In the genomic region with DNA sequence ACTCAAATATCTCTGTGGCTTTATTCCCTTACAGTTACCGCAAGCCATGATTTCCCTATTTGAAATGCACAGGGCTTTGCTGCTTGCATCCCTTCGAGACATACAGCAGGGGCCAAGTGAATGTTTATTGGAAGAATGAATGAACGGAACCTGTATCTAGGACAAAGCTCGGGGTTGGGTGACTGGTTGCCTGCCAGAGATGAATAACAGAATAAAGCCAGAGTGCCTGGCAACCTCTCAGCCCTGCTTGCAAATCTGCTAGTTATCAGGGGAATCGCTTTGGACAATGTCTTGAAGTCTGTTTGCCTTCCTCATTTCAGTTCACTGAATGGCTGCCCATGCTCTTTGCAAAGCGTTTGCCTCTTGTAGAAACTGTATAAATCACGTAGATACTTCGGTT, we compare ENCODE assay signal across 11 mouse cellular contexts.
DNase-seq lines count a peak whose midpoint lies in the region; ATAC-seq and TF ChIP-seq lines count a peak whose summit lies in the region.
"Had no signal": no experiment of that assay in that cellular context is flagged by ENCODE, and none has a peak within 500 bp of the region (broad histone marks: within the 10 kb centered on the region; RNA-seq: fewer than 3 reads in every experiment).

No protein-coding gene starts in this region.

- H3K4me1 ChIP-seq in forebrain, embryonic 13.5 days: peaks cover 16% of the 10 kb centered on the region
- H3K4me1 ChIP-seq in forebrain, embryonic 11.5 days (replicated peaks; ENCODE audit: control insufficient read depth, insufficient read depth, low read length): no peaks in the 10 kb centered on the region
- peaks cover 14% of the 10 kb centered on the region for H3K4me1 ChIP-seq in hindbrain, postnatal 0 days (ENCODE audit: insufficient read depth, low read length)
- H3K4me1 ChIP-seq in thymus, adult 2 months (replicated peaks; ENCODE audit: control insufficient read depth, insufficient read depth, low read length): no peaks in the 10 kb centered on the region
- H3K4me1 ChIP-seq in heart, embryonic 10.5 days: no peaks in the 10 kb centered on the region
- H3K4me1 ChIP-seq: limb, embryonic 15.5 days had no signal

- no peak for DNase-seq in forebrain, embryonic 11.5 days (ENCODE audit: low spot score)
- peak; percentile 14 for DNase-seq in right cerebral cortex, postnatal 4 days
- DNase-seq in right cerebral cortex, postnatal 14 days: no peak
- DNase-seq in hindbrain, postnatal 0 days (ENCODE audit: low spot score): peak; percentile 73
- no peak for DNase-seq in thymus, adult 2 months
- no peak for DNase-seq in heart, postnatal 25 days (ENCODE audit: low spot score)
- no peak for DNase-seq in heart, embryonic 10.5 days (ENCODE audit: low spot score)
- DNase-seq: heart, postnatal 14 days; lung, postnatal 36 days had no signal

- H3K27ac ChIP-seq in forebrain, embryonic 13.5 days: 0 out of 2 replicates have a peak overlapping the region, but pooled peaks have one; percentile 7
- H3K27ac ChIP-seq in forebrain, embryonic 11.5 days (ENCODE audit: low read depth, low read length): no peak overlapping the region
- H3K27ac ChIP-seq in hindbrain, postnatal 0 days: peak overlapping the region; percentile 67
- H3K27ac ChIP-seq in thymus, adult 2 months (ENCODE audit: control insufficient read depth, insufficient read depth, low read length): no peak overlapping the region
- H3K27ac ChIP-seq in heart, embryonic 10.5 days: no peak overlapping the region
- H3K27ac ChIP-seq: limb, embryonic 15.5 days had no signal

- no peaks in the 10 kb centered on the region for H3K27me3 ChIP-seq in forebrain, embryonic 13.5 days
- H3K27me3 ChIP-seq in forebrain, embryonic 11.5 days (ENCODE audit: control insufficient read depth, insufficient read depth, low read length): no peaks in the 10 kb centered on the region
- no peaks in the 10 kb centered on the region for H3K27me3 ChIP-seq in hindbrain, postnatal 0 days (ENCODE audit: insufficient read depth, low read length)
- no peaks in the 10 kb centered on the region for H3K27me3 ChIP-seq in thymus, adult 2 months (ENCODE audit: control insufficient read depth, insufficient read depth, low read length)
- H3K27me3 ChIP-seq in heart, embryonic 10.5 days (ENCODE audit: insufficient read depth, poor library complexity, severe bottlenecking): no peaks in the 10 kb centered on the region
- H3K27me3 ChIP-seq: limb, embryonic 15.5 days had no signal

- peak; percentile 62; the same call in 1 of the 2 replicates for ATAC-seq in forebrain, embryonic 13.5 days
- no peak for ATAC-seq in forebrain, embryonic 11.5 days (replicated peaks; ENCODE audit: low FRiP score)
- ATAC-seq in hindbrain, postnatal 0 days: peak; percentile 81

- no peaks in the 10 kb centered on the region for H3K9me3 ChIP-seq in forebrain, embryonic 13.5 days (replicated peaks)
- H3K9me3 ChIP-seq in forebrain, embryonic 11.5 days (ENCODE audit: control insufficient read depth, low read length): no peaks in the 10 kb centered on the region
- H3K9me3 ChIP-seq in hindbrain, postnatal 0 days (ENCODE audit: low read length): no peaks in the 10 kb centered on the region
- no peaks in the 10 kb centered on the region for H3K9me3 ChIP-seq in heart, embryonic 10.5 days
- H3K9me3 ChIP-seq: limb, embryonic 15.5 days had no signal

- no peak overlapping the region for H3K4me3 ChIP-seq in forebrain, embryonic 13.5 days
- no peak overlapping the region for H3K4me3 ChIP-seq in forebrain, embryonic 11.5 days (ENCODE audit: low read depth, low read length)
- no peak overlapping the region for H3K4me3 ChIP-seq in hindbrain, postnatal 0 days (ENCODE audit: low read length)
- no peak overlapping the region for H3K4me3 ChIP-seq in thymus, adult 2 months (ENCODE audit: control insufficient read depth, insufficient read depth, low read length)
- no peak overlapping the region for H3K4me3 ChIP-seq in heart, embryonic 10.5 days
- H3K4me3 ChIP-seq: limb, embryonic 15.5 days had no signal

- WGBS in forebrain, embryonic 13.5 days: 52% methylated on average over 8 of the region's 8 CpGs
- 78% methylated on average over 8 of the region's 8 CpGs for WGBS in forebrain, embryonic 11.5 days
- 26% methylated on average over 8 of the region's 8 CpGs for WGBS in hindbrain, postnatal 0 days
- 87% methylated on average over 8 of the region's 8 CpGs for WGBS in thymus, adult 2 months
- WGBS in heart, embryonic 10.5 days: 63% methylated on average over 8 of the region's 8 CpGs

- TF ChIP-seq CTCF in hindbrain, postnatal 0 days (IDR thresholded peaks at IDR 0.05; ENCODE audit: low read depth): no peak
- TF ChIP-seq CTCF in thymus, adult 2 months (IDR thresholded peaks at IDR 0.05; ENCODE audit: borderline replicate concordance, control insufficient read depth, extremely low read depth, insufficient read depth, low read length, poor library complexity): no peak

- no peaks in the 10 kb centered on the region for H3K36me3 ChIP-seq in forebrain, embryonic 13.5 days (ENCODE audit: poor library complexity, severe bottlenecking)
- H3K36me3 ChIP-seq in forebrain, embryonic 11.5 days (ENCODE audit: control insufficient read depth, insufficient read depth, low read length): no peaks in the 10 kb centered on the region
- H3K36me3 ChIP-seq in hindbrain, postnatal 0 days (ENCODE audit: insufficient read depth, low read length): no peaks in the 10 kb centered on the region
- H3K36me3 ChIP-seq in thymus, adult 2 months (ENCODE audit: control insufficient read depth, insufficient read depth, low read length): no peaks in the 10 kb centered on the region
- no peaks in the 10 kb centered on the region for H3K36me3 ChIP-seq in heart, embryonic 10.5 days
- H3K36me3 ChIP-seq: limb, embryonic 15.5 days had no signal

- no peak overlapping the region for H3K9ac ChIP-seq in forebrain, embryonic 13.5 days
- H3K9ac ChIP-seq in forebrain, embryonic 11.5 days (ENCODE audit: low read length): no peak overlapping the region
- H3K9ac ChIP-seq in hindbrain, postnatal 0 days (replicated peaks; ENCODE audit: low read length): no peak overlapping the region
- H3K9ac ChIP-seq: limb, embryonic 15.5 days had no signal

- H3K4me2 ChIP-seq in forebrain, embryonic 13.5 days: no peak overlapping the region
- H3K4me2 ChIP-seq in forebrain, embryonic 11.5 days (ENCODE audit: low read depth, low read length, severe bottlenecking): no peak overlapping the region
- no peak overlapping the region for H3K4me2 ChIP-seq in hindbrain, postnatal 0 days (ENCODE audit: low read depth, low read length)
- H3K4me2 ChIP-seq: limb, embryonic 15.5 days had no signal

- TF ChIP-seq POLR2A in thymus, adult 2 months (IDR thresholded peaks at IDR 0.05; ENCODE audit: control insufficient read depth, extremely low read depth, insufficient read depth, low read length, poor library complexity): no peak

- intact Hi-C loops in heart, postnatal 25 days (cut with DNase I): no loop called here

Comparison
In these comparisons a context has a peak if more than half of its experiments do, and no peak if none do; other contexts are left out.
1. H3K27ac ChIP-seq: peak in forebrain, embryonic 13.5 days (single experiment) and hindbrain, postnatal 0 days (single experiment); none in forebrain, embryonic 11.5 days (single experiment), thymus, adult 2 months (single experiment) and heart, embryonic 10.5 days (single experiment).
2. DNase-seq: peak in right cerebral cortex, postnatal 4 days (single experiment) and hindbrain, postnatal 0 days (single experiment); none in forebrain, embryonic 11.5 days (single experiment), right cerebral cortex, postnatal 14 days (single experiment), thymus, adult 2 months (single experiment), heart, postnatal 25 days (single experiment) and heart, embryonic 10.5 days (single experiment).